Mouse (Mus musculus): Measurements from ENCODE around the gene Metap1. TPM values are rescaled to one million over a fixed set of nuclear protein-coding genes. Genes with fewer than 3 reads are reported as not detected.

Gene Metap1
- polyA plus RNA-seq, 1 experiment from 2014 or later = 47.0 TPM

DNA sequence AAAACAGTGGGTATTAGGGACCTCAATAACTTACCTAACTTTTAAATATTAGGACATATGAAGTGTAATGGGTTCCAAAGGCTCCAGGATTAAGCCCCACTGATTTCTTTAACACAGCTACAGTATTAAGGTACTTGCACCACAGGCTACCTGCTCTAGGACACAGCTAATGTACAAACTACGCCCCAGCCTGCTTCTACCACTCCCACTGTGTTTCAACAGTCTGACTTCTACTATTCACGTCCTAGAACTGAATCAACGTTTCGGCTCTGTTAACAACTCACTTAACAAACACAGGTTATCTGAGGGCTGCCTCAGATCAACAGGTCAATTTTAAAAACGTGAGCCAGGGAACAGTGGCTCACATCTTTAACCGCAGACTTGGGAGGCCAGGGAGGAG, 25.5 kb downstream of the Metap1 start:
- Histone ChIP-seq H3K36me3 (replicated peaks) (peaks cover 84% of the 10 kb centered on the region), H3K27ac (no peak overlapping the region), H3K27me3 (no peaks in the 10 kb centered on the region), H3K4me1 (no peaks in the 10 kb centered on the region), H3K9ac (no peak overlapping the region), H3K4me3 (replicated peaks) (no peak overlapping the region), H3K4me2 (no peak overlapping the region), H3K9me3 (no peaks in the 10 kb centered on the region)
- ATAC-seq (ENCODE audit: low FRiP score) = no peak
- 89% methylated on average over 6 of the region's 6 CpGs for WGBS

DNA sequence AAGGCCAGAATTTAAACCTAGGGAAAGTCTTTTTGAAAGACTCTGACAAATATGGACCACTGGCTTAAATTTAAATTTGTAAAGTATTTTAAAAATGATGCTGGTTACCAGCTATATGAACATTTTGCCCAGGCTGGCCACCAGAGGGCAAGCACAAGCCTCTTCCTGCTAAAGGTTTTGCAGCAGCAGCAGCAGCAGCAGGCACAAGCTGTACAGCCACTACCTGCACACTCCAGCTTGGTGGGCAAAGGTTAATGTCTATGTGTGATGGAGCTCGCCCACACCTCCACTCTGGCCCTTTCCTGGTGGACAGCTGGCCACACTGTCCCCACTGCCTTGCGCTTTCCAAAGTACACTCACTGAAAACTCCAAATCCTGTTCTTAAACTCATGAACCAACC, 26.2 kb downstream of the Metap1 start:
- ATAC-seq (ENCODE audit: low FRiP score) = peak; percentile 51; the same call in 1 of the 2 replicates
- no peaks in the 10 kb centered on the region for H3K4me1 ChIP-seq
- H3K9me3 ChIP-seq = no peaks in the 10 kb centered on the region
- H3K27ac ChIP-seq = no peak overlapping the region
- H3K27me3 ChIP-seq = no peaks in the 10 kb centered on the region
- H3K4me3 ChIP-seq (replicated peaks) = no peak overlapping the region
- H3K36me3 ChIP-seq (replicated peaks) = peaks cover 86% of the 10 kb centered on the region
- WGBS = 82% methylated on average over 2 of the region's 2 CpGs
- no peak overlapping the region for H3K9ac ChIP-seq
- no peak overlapping the region for H3K4me2 ChIP-seq

DNA sequence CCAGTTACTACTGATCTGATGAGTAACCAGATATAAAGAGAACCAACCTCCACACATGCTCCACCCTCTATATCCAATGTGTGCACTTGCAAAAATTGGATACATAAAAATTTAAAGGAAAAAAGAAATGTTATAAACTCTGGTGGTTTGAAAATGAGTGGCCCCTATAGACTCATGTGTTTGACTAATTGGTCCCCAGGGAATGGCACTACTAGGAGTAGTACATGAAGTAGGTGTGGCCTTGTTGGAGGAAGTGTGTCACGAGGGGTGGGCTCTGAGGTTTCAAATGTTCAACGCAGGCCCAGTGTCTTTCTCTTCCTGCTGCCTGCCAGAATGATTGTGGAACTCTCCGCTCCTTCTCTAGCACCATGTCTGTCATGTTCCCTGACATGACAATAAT, 27.5 kb downstream of the Metap1 start:
- Histone ChIP-seq H3K36me3 (replicated peaks) (peaks cover 89% of the 10 kb centered on the region), H3K27ac (no peak overlapping the region), H3K9me3 (no peaks in the 10 kb centered on the region), H3K27me3 (no peaks in the 10 kb centered on the region), H3K4me1 (no peaks in the 10 kb centered on the region), H3K4me2 (no peak overlapping the region), H3K4me3 (replicated peaks) (no peak overlapping the region), H3K9ac (no peak overlapping the region)
- 83% methylated on average over 3 of the region's 3 CpGs for WGBS
- ATAC-seq (ENCODE audit: low FRiP score) = no peak

DNA sequence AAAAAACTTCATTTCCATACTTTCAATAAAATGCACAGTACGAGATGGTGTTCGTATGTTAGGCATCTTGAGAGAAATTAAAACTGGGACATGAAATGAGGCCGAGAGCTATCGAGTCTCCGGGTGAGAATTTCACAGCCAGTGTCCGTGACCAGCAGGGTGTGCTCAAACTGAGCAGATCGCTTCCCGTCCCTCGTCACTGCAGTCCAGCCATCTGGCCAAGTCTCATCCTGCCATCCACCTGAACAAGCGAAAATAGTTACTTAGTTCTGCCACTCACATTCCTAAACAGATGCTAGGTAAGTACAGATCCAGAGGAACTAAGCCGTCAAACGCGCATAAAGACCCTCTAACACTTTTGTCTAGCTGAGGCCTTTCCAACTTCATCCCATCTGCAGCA, 29.1 kb downstream of the Metap1 start:
- Histone ChIP-seq H3K9me3 (no peaks in the 10 kb centered on the region), H3K27me3 (no peaks in the 10 kb centered on the region), H3K9ac (no peak overlapping the region), H3K4me3 (replicated peaks) (no peak overlapping the region), H3K36me3 (replicated peaks) (peaks cover 89% of the 10 kb centered on the region), H3K4me1 (no peaks in the 10 kb centered on the region), H3K27ac (no peak overlapping the region), H3K4me2 (no peak overlapping the region)
- ATAC-seq (ENCODE audit: low FRiP score) = no peak
- WGBS = 85% methylated on average over 13 of the region's 13 CpGs

DNA sequence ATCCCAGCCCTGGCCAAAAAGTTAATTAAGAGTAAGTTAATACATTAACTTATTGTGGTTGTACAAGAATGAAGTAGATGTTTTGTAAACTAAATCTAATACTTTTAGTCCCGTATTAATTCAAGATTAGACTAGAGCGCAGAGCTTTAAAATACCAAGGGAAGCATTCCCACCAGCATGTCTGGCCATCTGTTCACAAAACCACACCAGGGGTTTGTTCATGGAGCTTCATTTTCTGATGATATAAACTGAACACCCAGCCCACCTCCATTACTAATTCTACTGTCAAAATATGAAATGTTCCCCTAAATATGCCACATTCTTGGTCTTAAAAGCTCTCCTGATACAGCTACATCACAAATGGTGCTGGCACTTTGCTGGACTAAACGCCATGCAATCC, 30.9 kb downstream of the Metap1 start:
- H3K36me3 ChIP-seq (replicated peaks) = peaks cover 90% of the 10 kb centered on the region
- ATAC-seq (ENCODE audit: low FRiP score) = no peak
- no peak overlapping the region for H3K4me3 ChIP-seq (replicated peaks)
- H3K27ac ChIP-seq = no peak overlapping the region
- H3K4me1 ChIP-seq = no peaks in the 10 kb centered on the region
- WGBS = 94% methylated on average over 3 of the region's 3 CpGs
- no peaks in the 10 kb centered on the region for H3K27me3 ChIP-seq
- no peak overlapping the region for H3K4me2 ChIP-seq
- H3K9ac ChIP-seq = no peak overlapping the region
- H3K9me3 ChIP-seq = no peaks in the 10 kb centered on the region

DNA sequence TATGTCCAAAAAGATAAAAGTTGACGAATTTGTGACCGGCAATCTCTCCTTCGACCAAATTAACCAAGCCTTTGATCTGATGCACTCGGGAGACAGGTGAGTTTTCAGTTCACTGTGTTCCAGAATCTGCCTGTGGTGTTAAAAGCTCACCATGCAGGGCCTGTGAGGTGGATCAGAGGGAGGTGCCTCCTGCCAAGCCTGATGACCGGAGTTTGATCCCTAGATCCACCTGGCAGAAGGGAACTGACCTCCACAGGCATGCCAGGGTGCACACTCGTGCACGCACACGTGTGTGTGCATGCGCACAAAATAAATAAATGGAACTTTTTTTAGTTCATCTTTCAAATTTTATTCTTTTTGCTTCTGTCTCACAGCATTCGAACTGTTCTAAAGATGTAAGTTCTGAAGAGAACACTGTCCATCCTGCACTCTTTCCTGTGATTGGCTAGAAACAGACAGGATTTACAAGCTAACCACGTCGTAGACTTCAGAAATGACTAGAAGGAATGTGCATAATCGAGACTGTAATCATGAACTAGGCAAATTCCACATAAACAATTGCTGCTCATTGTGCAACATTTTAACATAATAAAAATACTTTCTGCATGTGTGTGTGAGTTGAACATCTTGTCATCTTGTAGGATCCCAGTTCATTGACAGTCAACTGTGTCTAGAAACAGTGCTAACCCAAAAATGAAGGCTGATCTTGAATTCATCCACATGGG, 34.4 kb downstream of the Metap1 start:
- no peak overlapping the region for H3K4me2 ChIP-seq
- H3K27ac ChIP-seq = no peak overlapping the region
- 95% methylated on average over 13 of the region's 13 CpGs for WGBS
- no peaks in the 10 kb centered on the region for H3K27me3 ChIP-seq
- no peaks in the 10 kb centered on the region for H3K4me1 ChIP-seq
- no peak overlapping the region for H3K4me3 ChIP-seq (replicated peaks)
- no peaks in the 10 kb centered on the region for H3K9me3 ChIP-seq
- peaks cover 95% of the 10 kb centered on the region for H3K36me3 ChIP-seq (replicated peaks)
- ATAC-seq (ENCODE audit: low FRiP score) = no peak
- no peak overlapping the region for H3K9ac ChIP-seq

DNA sequence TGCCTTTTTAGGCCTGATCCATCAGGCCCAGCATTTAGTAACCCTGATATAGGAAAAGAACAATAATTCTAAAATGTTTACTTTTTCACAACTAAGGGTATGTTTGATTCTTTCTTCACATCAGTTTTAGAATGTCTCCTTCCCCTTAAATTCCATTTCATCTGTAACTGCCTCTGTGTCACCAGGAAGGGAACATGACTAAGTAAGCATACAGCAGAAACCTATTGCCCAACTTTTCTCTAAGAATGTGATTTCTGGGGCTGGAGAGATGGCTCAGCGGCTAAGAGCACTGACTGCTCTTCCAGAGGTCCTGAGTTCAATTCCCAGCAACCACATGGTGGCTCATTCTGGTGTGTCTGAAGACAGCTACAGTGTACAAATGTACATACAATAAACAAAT, 35.1 kb downstream of the Metap1 start:
- WGBS = 95% methylated on average over 1 of the region's 1 CpGs
- H3K4me2 ChIP-seq = no peak overlapping the region
- no peak overlapping the region for H3K9ac ChIP-seq
- no peaks in the 10 kb centered on the region for H3K27me3 ChIP-seq
- no peak for ATAC-seq (ENCODE audit: low FRiP score)
- no peaks in the 10 kb centered on the region for H3K4me1 ChIP-seq
- no peak overlapping the region for H3K4me3 ChIP-seq (replicated peaks)
- H3K36me3 ChIP-seq (replicated peaks) = peaks cover 96% of the 10 kb centered on the region
- no peaks in the 10 kb centered on the region for H3K9me3 ChIP-seq
- no peak overlapping the region for H3K27ac ChIP-seq

DNA sequence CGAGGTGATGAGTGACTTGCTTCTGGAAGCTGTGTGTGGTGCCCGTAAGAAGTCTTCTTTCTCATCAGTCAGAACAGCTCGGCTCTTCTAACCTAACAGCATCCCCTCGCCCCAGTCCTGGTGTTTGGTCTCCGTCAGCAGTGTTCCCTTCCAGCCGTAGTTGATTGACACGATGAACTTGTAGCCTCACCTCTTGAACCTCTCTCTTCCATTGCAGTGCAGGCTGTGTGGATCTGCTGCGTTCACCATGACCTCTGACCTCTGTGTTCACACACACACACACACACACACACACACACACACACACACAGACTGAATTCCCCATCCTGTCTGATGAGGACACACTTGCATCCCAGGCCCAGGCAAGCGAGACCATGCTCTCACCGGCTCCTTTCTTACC, 37.1 kb downstream of the Metap1 start:
- 92% methylated on average over 10 of the region's 10 CpGs for WGBS
- no peaks in the 10 kb centered on the region for H3K27me3 ChIP-seq
- no peaks in the 10 kb centered on the region for H3K4me1 ChIP-seq
- no peak for ATAC-seq (ENCODE audit: low FRiP score)
- no peak overlapping the region for H3K4me2 ChIP-seq
- no peaks in the 10 kb centered on the region for H3K9me3 ChIP-seq
- peaks cover 92% of the 10 kb centered on the region for H3K36me3 ChIP-seq (replicated peaks)
- H3K27ac ChIP-seq = no peak overlapping the region
- H3K4me3 ChIP-seq (replicated peaks) = no peak overlapping the region
- no peak overlapping the region for H3K9ac ChIP-seq

DNA sequence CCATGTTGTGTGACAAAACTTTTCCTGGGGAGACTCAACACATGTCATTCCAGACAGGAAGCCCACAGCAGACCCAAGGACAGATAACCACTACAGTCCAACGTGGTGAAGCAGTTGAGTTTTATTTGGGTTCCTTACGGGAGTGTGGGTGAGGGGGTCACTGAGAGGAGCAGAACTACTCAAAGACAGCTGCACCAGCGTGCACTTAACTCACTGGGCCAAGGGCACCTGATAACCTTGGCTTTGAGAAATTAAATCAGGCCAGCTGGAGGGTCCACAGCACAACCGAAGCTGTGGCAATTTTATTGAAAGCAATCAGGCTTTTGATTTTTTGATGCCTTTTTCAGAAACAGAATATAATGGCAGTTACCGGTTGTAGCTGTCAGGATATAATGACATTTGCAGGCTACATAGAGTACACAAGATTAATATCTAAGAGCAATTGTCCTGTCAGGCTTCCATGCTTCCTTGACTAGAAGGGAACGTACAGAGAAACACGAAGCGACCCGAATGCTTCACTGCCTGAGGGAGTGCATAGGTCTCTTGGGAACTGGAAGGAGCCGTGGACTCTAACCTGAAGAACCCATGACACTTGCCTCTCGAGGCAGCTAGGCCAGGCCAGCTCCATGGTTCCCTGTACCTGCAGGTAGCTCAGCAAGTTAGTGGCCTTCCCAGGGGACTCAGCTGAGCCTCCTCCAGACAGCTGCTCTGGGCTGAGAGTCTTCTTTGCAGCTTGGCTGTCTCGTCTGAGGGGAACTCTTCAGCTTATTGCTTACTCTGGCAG, 41.0 kb downstream of the Metap1 start:
- no peak overlapping the region for H3K4me2 ChIP-seq
- H3K9ac ChIP-seq = no peak overlapping the region
- H3K9me3 ChIP-seq = no peaks in the 10 kb centered on the region
- no peak overlapping the region for H3K27ac ChIP-seq
- H3K27me3 ChIP-seq = no peaks in the 10 kb centered on the region
- 88% methylated on average over 12 of the region's 12 CpGs for WGBS
- H3K36me3 ChIP-seq (replicated peaks) = peaks cover 77% of the 10 kb centered on the region
- no peak for ATAC-seq (ENCODE audit: low FRiP score)
- H3K4me3 ChIP-seq (replicated peaks) = no peak overlapping the region
- H3K4me1 ChIP-seq = peaks cover 15% of the 10 kb centered on the region

DNA sequence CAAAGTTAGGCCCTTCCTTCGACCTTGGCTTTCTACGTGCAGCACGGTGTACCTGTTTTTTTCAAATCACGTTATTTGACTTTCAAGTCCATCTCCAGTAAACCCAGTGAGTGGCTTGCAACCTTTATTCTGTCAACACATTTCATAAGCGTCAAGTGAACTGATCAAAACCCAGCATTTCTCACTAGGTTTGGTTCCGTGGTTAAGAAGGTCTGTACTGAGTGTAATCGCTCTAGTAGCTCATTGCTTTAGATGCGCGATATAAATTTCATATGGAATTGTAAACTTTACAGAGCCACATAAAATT, 45.9 kb downstream of the Metap1 start:
- Histone ChIP-seq H3K27me3 (no peaks in the 10 kb centered on the region), H3K4me2 (peak overlapping the region; percentile 78), H3K4me3 (replicated peaks) (peak overlapping the region; percentile 74), H3K9ac (peak overlapping the region; percentile 83), H3K9me3 (no peaks in the 10 kb centered on the region), H3K36me3 (replicated peaks) (peaks cover 32% of the 10 kb centered on the region), H3K4me1 (peaks cover 20% of the 10 kb centered on the region), H3K27ac (peak overlapping the region; percentile 82)
- WGBS = 3% methylated on average over 9 of the region's 9 CpGs
- no peak for ATAC-seq (ENCODE audit: low FRiP score)

DNA sequence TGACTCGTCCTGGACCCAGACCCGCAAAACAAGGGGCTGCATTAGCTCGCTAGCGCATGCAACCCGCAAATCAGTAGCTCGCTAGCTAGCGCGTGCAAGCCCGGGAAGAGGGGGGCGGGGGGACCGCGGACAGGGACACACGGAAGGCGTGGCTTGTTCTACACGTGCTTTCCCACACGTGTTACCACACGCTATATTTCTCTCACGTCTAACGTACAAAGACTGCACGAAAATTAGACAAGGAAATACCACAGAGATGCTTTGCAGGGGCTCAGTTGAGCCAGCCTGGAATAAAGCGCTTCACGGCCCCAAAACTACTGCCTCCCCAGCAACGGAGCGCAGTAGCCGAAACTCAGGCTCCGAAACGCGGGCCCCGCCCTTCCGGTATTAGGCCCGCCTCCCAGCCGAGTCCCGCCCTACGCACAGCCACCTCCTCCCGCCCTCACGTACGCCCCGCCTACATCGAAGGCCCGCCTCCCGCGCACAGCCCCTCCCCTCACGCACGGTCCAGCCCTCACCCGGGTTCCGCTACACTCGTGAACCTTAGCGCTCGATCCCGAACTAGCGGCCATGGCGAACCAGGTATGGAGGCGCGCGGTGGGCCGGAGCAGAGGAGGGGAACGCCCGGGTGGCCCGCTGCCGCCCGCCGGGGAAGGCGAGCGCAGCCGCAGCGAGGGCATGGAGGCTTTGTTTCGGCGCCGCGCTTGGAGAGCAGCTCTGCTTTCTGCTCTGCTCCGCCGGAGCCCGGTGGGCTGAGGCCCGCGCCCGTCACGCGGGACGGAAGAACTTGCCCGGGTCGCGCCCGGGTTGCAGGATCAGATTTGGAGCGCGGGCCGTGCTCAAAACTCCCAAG, 46.5 kb downstream of the Metap1 start, which contains the start of gene Adh5:
Gene Adh5, plus strand, starts transcription at position 482 of the 853 bp plus-strand sequence.
- ATAC-seq (ENCODE audit: low FRiP score) = peak; percentile 99
- under 1% methylated on average over 86 of the region's 86 CpGs for WGBS
- H3K4me2 ChIP-seq = peak within 1 kb of the TSS; percentile 78
- peak within 1 kb of the TSS; percentile 82 for H3K27ac ChIP-seq
- H3K27me3 ChIP-seq = no peaks in the 10 kb centered on the region
- H3K9me3 ChIP-seq = no peaks in the 10 kb centered on the region
- H3K4me3 ChIP-seq (replicated peaks) = peak within 1 kb of the TSS; percentile 74
- peaks cover 20% of the 10 kb centered on the region for H3K4me1 ChIP-seq
- H3K9ac ChIP-seq = peak within 1 kb of the TSS; percentile 83
- H3K36me3 ChIP-seq (replicated peaks) = peaks cover 26% of the 10 kb centered on the region

DNA sequence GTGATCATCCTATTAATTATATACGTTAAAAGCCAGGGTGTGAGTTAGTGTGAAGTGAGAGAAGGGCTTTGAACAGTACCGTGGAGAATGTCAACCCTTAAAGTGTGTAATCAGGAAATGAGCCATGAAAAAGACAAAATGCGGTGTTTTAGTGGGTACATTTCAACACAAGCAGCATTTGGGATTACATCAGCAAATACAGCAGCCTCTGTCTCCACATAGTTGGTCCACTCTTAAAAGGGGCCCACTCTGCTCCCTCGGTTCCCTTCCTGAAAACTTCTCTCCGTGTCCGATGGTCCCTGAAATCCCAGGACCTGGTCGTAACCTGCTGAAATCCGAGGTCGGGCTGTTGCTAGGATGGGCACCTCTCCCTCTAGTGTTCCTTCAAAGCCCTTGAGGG, 47.1 kb downstream of the Metap1 start:
- H3K9ac ChIP-seq = peak overlapping the region; percentile 70
- peaks cover 22% of the 10 kb centered on the region for H3K36me3 ChIP-seq (replicated peaks)
- 2% methylated on average over 9 of the region's 9 CpGs for WGBS
- H3K4me1 ChIP-seq = peaks cover 20% of the 10 kb centered on the region
- peak overlapping the region; percentile 75 for H3K27ac ChIP-seq
- H3K4me2 ChIP-seq = peak overlapping the region; percentile 78
- peak; percentile 5; the same call in 1 of the 2 replicates for ATAC-seq (ENCODE audit: low FRiP score)
- no peaks in the 10 kb centered on the region for H3K27me3 ChIP-seq
- peak overlapping the region; percentile 74 for H3K4me3 ChIP-seq (replicated peaks)
- no peaks in the 10 kb centered on the region for H3K9me3 ChIP-seq
